Mouse (Mus musculus) forebrain, embryonic 13.5 days (tissue): ENCODE results near the gene Klhl25. TPM values are rescaled to one million over a fixed set of nuclear protein-coding genes. Genes with fewer than 3 reads are reported as not detected.
"Not testable (repeated sequence)": the region's sequence is repeated elsewhere in the genome, so short reads cannot be mapped to it uniquely, and the experiment has no call there.

ENCODE experiments used
- ATAC-seq: fragments of 200-750 bp; cut with Nextera tagmentation; 2 replicates; pipeline ENCODE4 v1.8.0; 2017
- H3K27ac ChIP-seq: fragments of 300-500 bp; sonication (generic); 2 replicates; pipeline ENCODE4 v1.5.1; 2015; ENCODE audit warnings: inconsistent platforms, mild to moderate bottlenecking, moderate library complexity
- H3K27me3 ChIP-seq: fragments of 300-500 bp; sonication (generic); 2 replicates; pipeline ENCODE4 v1.6.1; 2015; ENCODE audit warnings: mild to moderate bottlenecking, inconsistent platforms
- H3K36me3 ChIP-seq: fragments of 300-500 bp; sonication (generic); 2 replicates; pipeline ENCODE4 v1.6.1; 2015; ENCODE audit warnings: mild to moderate bottlenecking, inconsistent platforms; ENCODE audit not compliant: poor library complexity, severe bottlenecking
- H3K4me1 ChIP-seq: fragments of 300-500 bp; sonication (generic); 2 replicates; pipeline ENCODE4 v1.6.1; 2015; ENCODE audit warnings: inconsistent platforms
- H3K4me2 ChIP-seq: fragments of 300-500 bp; sonication (generic); 2 replicates; pipeline ENCODE4 v1.6.1; 2015; ENCODE audit warnings: inconsistent platforms, mild to moderate bottlenecking, moderate library complexity
- H3K4me3 ChIP-seq: fragments of 300-500 bp; sonication (generic); 2 replicates; pipeline ENCODE4 v1.5.1; 2015; ENCODE audit warnings: mild to moderate bottlenecking, inconsistent platforms
- H3K9ac ChIP-seq: fragments of 300-500 bp; sonication (generic); 2 replicates; pipeline ENCODE4 v1.6.1; 2015; ENCODE audit warnings: mild to moderate bottlenecking, inconsistent platforms
- H3K9me3 ChIP-seq: fragments of 300-500 bp; sonication (generic); replicated peaks from 2 replicates; pipeline ENCODE4 v1.6.1; 2016; ENCODE audit warnings: inconsistent platforms
- WGBS: fragments of 180-500 bp; shearing (Covaris S2); methylation state at CpG from one replicate; pipeline ENCODE4 v1.1.7; 2015; 5-methylcytosine and 5-hydroxymethylcytosine counted together
- polyA plus RNA-seq: library from polyadenylated mRNA; unstranded; fragments of >200 nt; fragmentation: Nextera tagmentation; extraction: Ambion mirVana; gene quantifications from 2 replicates; pipeline ENCODE4 v1.2.1, GENCODE M21; 2015

Gene Klhl25
- polyA plus RNA-seq, 1 experiment from 2014 or later = 31.5 TPM

GRCm38 (mm10) chr7:75917662-75918061 lies 69.6 kb downstream of the Klhl25 start:
- WGBS = 89% methylated on average over 4 of the region's 4 CpGs
- Histone ChIP-seq H3K36me3 (no peaks in the 10 kb centered on the region), H3K4me3 (no peak overlapping the region), H3K9me3 (no peaks in the 10 kb centered on the region), H3K4me1 (peaks cover 3% of the 10 kb centered on the region; the same call in 1 of the 2 replicates), H3K27ac (no peak overlapping the region), H3K27me3 (no peaks in the 10 kb centered on the region), H3K4me2 (no peak overlapping the region), H3K9ac (no peak overlapping the region)
- no peak for ATAC-seq

GRCm38 (mm10) chr7:75919745-75920144 lies 71.6 kb downstream of the Klhl25 start:
- H3K27me3 ChIP-seq, H3K4me2 ChIP-seq, H3K4me1 ChIP-seq, ATAC-seq, H3K4me3 ChIP-seq, H3K9ac ChIP-seq, H3K9me3 ChIP-seq, H3K36me3 ChIP-seq, H3K27ac ChIP-seq: not testable (repeated sequence)
- WGBS = 87% methylated on average over 3 of the region's 3 CpGs
